Mouse (Mus musculus) 3T3-L1 (cell line): ENCODE measurements around the gene Tmem252.

Experiments used
- DNase-seq: peaks from one replicate; pipeline ENCODE4 v3.0.0-alpha.2; 2015; ENCODE audit warnings: low read depth, low spot score

The Tmem252 gene

DNA sequence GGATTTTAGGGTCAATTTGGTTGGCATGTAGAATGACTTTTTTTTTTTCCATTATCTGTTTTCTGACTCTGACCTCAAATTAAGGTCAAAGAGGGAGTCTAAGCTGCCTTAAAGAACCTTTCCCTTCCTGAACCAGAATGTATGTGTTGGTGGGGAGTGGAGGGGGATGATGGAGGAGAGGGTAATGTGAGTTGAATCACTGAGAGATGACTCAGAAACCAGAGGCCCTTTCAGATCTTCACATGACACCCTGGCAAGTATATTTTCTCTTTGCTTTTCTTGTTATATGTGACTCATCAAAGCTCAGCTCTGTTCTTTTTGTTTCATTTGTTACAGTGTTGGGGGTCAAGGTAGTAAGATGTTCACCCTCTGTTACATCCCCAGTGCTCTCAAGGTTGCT is 46.6 kb downstream of the Tmem252 start:
- peak; percentile 95 for DNase-seq

DNA sequence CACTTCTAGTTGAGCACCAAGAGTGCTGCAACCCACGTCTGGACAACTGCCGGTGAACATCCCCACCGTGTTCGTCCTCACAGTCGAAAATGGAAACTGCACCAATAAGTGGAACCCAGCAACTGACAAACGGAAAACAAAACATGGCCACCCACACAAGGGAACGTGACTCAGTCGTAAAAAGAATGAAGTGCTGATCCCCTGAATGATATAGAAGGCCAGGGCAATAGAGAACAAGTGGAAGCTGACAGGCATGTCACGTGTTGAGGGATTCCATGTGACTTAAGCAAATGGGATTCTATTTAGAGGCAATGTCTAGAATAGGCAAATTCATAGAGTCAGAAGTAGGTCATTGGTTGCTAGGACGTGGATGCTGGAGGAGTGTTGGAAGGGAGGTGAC is 50.6 kb downstream of the Tmem252 start:
- DNase-seq: no peak

DNA sequence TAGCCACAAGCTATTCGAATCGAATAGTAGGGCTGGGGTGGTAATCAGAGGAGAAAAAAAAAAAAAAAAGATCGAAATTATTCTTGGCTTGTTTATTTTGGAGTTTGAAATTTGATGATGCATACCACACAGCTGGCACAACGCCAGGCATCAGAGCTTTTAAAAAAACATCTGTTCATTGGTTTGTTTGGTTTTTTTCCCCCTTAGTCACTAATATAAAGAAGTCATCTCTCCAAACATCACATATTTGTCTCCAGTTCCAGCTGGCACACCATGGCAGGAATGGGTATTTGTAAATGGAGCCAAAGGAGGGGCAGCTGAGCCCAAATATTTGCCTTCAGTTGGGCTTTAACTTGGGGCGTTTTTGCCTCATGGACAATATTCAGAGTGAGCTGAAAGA is 56.9 kb downstream of the Tmem252 start:
- peak; percentile 90 for DNase-seq
